Mouse (Mus musculus): ENCODE results near the gene Drc7. TPM values are rescaled to one million over a fixed set of nuclear protein-coding genes. Genes with fewer than 3 reads are reported as not detected.

Gene Drc7
- 0.93 and 2.2 TPM in 2 replicates for polyA plus RNA-seq (2012; rRNA removed)

GRCm38 (mm10) chr8:95054927-95055510 lies at the start of gene Drc7:
Gene Drc7 (plus strand): TSS chr8:95055103.
- no peak within 1 kb of the TSS for H3K27ac ChIP-seq (ENCODE audit: insufficient read depth, low read length)
- H3K4me1 ChIP-seq (ENCODE audit: control insufficient read depth, insufficient read depth, low read length), result peaks cover 3% of the 10 kb centered on the region; the same call in 1 of the 2 replicates
- H3K4me3 ChIP-seq (ENCODE audit: insufficient read depth, low read length), result no peak within 1 kb of the TSS
- no peak for TF ChIP-seq POLR2A (IDR thresholded peaks at IDR 0.05; ENCODE audit: extremely low read depth, insufficient read depth, low read length)

GRCm38 (mm10) chr8:95012442-95012919 lies 42.4 kb upstream of the Drc7 start:
- Histone ChIP-seq H3K27ac (ENCODE audit: insufficient read depth, low read length) (no peak overlapping the region), H3K4me1 (ENCODE audit: control insufficient read depth, insufficient read depth, low read length) (no peaks in the 10 kb centered on the region), H3K4me3 (ENCODE audit: insufficient read depth, low read length) (no peak overlapping the region)
- no peak for TF ChIP-seq POLR2A (IDR thresholded peaks at IDR 0.05; ENCODE audit: extremely low read depth, insufficient read depth, low read length)
- no peak for TF ChIP-seq CTCF (IDR thresholded peaks at IDR 0.05; ENCODE audit: extremely low read depth, insufficient read depth, low read length)

- Histone ChIP-seq H3K27ac (ENCODE audit: insufficient read depth, low read length) (no peak overlapping the region), H3K4me3 (ENCODE audit: insufficient read depth, low read length) (no peak overlapping the region), H3K4me1 (ENCODE audit: control insufficient read depth, insufficient read depth, low read length) (no peaks in the 10 kb centered on the region)
- no peak for TF ChIP-seq CTCF (IDR thresholded peaks at IDR 0.05; ENCODE audit: extremely low read depth, insufficient read depth, low read length)
- no peak for TF ChIP-seq POLR2A (IDR thresholded peaks at IDR 0.05; ENCODE audit: extremely low read depth, insufficient read depth, low read length)
Measured at GRCm38 (mm10) chr8:95015866-95016265, 39.0 kb upstream of the Drc7 start.

GRCm38 (mm10) chr8:95016684-95017083 lies 38.2 kb upstream of the Drc7 start:
- no peak for TF ChIP-seq CTCF (IDR thresholded peaks at IDR 0.05; ENCODE audit: extremely low read depth, insufficient read depth, low read length)
- no peak for TF ChIP-seq POLR2A (IDR thresholded peaks at IDR 0.05; ENCODE audit: extremely low read depth, insufficient read depth, low read length)
- Histone ChIP-seq H3K4me3 (ENCODE audit: insufficient read depth, low read length) (no peak overlapping the region), H3K4me1 (ENCODE audit: control insufficient read depth, insufficient read depth, low read length) (no peaks in the 10 kb centered on the region), H3K27ac (ENCODE audit: insufficient read depth, low read length) (no peak overlapping the region)

GRCm38 (mm10) chr8:95017451-95017850 lies 37.5 kb upstream of the Drc7 start, which contains the start of gene Adgrg3:
Gene Adgrg3 (plus strand): TSS chr8:95017692.
- Histone ChIP-seq H3K4me3 (ENCODE audit: insufficient read depth, low read length) (no peak within 1 kb of the TSS), H3K27ac (ENCODE audit: insufficient read depth, low read length) (no peak within 1 kb of the TSS), H3K4me1 (ENCODE audit: control insufficient read depth, insufficient read depth, low read length) (no peaks in the 10 kb centered on the region)
- no peak for TF ChIP-seq CTCF (IDR thresholded peaks at IDR 0.05; ENCODE audit: extremely low read depth, insufficient read depth, low read length)
- no peak for TF ChIP-seq POLR2A (IDR thresholded peaks at IDR 0.05; ENCODE audit: extremely low read depth, insufficient read depth, low read length)

GRCm38 (mm10) chr8:95017969-95018635 lies 36.8 kb upstream of the Drc7 start:
- Histone ChIP-seq H3K27ac (ENCODE audit: insufficient read depth, low read length) (no peak overlapping the region), H3K4me3 (ENCODE audit: insufficient read depth, low read length) (no peak overlapping the region), H3K4me1 (ENCODE audit: control insufficient read depth, insufficient read depth, low read length) (no peaks in the 10 kb centered on the region)
- TF ChIP-seq POLR2A (IDR thresholded peaks at IDR 0.05; ENCODE audit: extremely low read depth, insufficient read depth, low read length) (no peak), CTCF (IDR thresholded peaks at IDR 0.05; ENCODE audit: extremely low read depth, insufficient read depth, low read length) (no peak)

GRCm38 (mm10) chr8:95020293-95020777 lies 34.6 kb upstream of the Drc7 start:
- no peak overlapping the region for H3K27ac ChIP-seq (ENCODE audit: insufficient read depth, low read length)
- no peak for TF ChIP-seq POLR2A (IDR thresholded peaks at IDR 0.05; ENCODE audit: extremely low read depth, insufficient read depth, low read length)
- TF ChIP-seq CTCF (IDR thresholded peaks at IDR 0.05; ENCODE audit: extremely low read depth, insufficient read depth, low read length), result no peak
- no peak overlapping the region for H3K4me3 ChIP-seq (ENCODE audit: insufficient read depth, low read length)
- H3K4me1 ChIP-seq (ENCODE audit: control insufficient read depth, insufficient read depth, low read length), result no peaks in the 10 kb centered on the region

- H3K27ac ChIP-seq (ENCODE audit: insufficient read depth, low read length), result no peak overlapping the region
- H3K4me3 ChIP-seq (ENCODE audit: insufficient read depth, low read length), result no peak overlapping the region
- no peak for TF ChIP-seq CTCF (IDR thresholded peaks at IDR 0.05; ENCODE audit: extremely low read depth, insufficient read depth, low read length)
- no peak for TF ChIP-seq POLR2A (IDR thresholded peaks at IDR 0.05; ENCODE audit: extremely low read depth, insufficient read depth, low read length)
- H3K4me1 ChIP-seq (ENCODE audit: control insufficient read depth, insufficient read depth, low read length), result no peaks in the 10 kb centered on the region
Measured at GRCm38 (mm10) chr8:95020821-95021220, 34.1 kb upstream of the Drc7 start.

GRCm38 (mm10) chr8:95023201-95023600 lies 31.7 kb upstream of the Drc7 start:
- no peak overlapping the region for H3K27ac ChIP-seq (ENCODE audit: insufficient read depth, low read length)
- H3K4me3 ChIP-seq (ENCODE audit: insufficient read depth, low read length), result no peak overlapping the region
- no peaks in the 10 kb centered on the region for H3K4me1 ChIP-seq (ENCODE audit: control insufficient read depth, insufficient read depth, low read length)
- no peak for TF ChIP-seq CTCF (IDR thresholded peaks at IDR 0.05; ENCODE audit: extremely low read depth, insufficient read depth, low read length)

GRCm38 (mm10) chr8:95024387-95024786 lies 30.5 kb upstream of the Drc7 start:
- TF ChIP-seq CTCF (IDR thresholded peaks at IDR 0.05; ENCODE audit: extremely low read depth, insufficient read depth, low read length) (no peak), POLR2A (IDR thresholded peaks at IDR 0.05; ENCODE audit: extremely low read depth, insufficient read depth, low read length) (no peak)
- no peak overlapping the region for H3K4me3 ChIP-seq (ENCODE audit: insufficient read depth, low read length)
- H3K4me1 ChIP-seq (ENCODE audit: control insufficient read depth, insufficient read depth, low read length), result no peaks in the 10 kb centered on the region
- no peak overlapping the region for H3K27ac ChIP-seq (ENCODE audit: insufficient read depth, low read length)
